Mouse (Mus musculus) right cerebral cortex, adult 18-20 months (tissue): Measurements from ENCODE around the gene Kitl.

ENCODE experiments used
- DNase-seq: peaks from one replicate; pipeline ENCODE4 v3.0.0; 2022; ENCODE audit warnings: mixed read lengths

Gene Kitl

GRCm38 (mm10) chr10:100030385-100030784, 15.0 kb downstream of the Kitl start:
- peak; percentile 75 for DNase-seq

GRCm38 (mm10) chr10:100030980-100031516, 15.6 kb downstream of the Kitl start:
- no peak for DNase-seq

DNA sequence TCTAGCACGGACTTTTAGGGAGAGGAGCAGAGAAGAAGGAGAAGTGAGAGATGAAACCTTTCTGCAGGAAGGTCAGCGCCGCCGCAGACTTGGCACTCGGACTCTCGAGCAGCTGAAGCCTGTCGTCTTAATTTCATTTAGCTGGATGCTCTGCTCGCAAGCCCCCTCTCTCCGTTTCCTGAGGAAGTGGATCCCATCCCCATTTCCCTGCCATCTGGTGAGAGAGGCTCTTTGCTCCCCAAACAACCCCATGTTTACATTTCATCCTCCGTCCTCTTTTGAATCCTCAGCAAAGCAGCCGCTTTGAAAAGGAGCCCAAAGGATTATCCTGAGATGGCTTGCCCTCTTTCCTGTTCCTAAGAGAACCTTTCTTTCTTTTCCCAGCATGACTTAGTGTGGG, 16.2 kb downstream of the Kitl start:
- DNase-seq = no peak

- DNase-seq = no peak
Observed at GRCm38 (mm10) chr10:100032566-100032965, 17.1 kb downstream of the Kitl start.

- no peak for DNase-seq
Observed at GRCm38 (mm10) chr10:100036021-100036420, 20.6 kb downstream of the Kitl start.

- no peak for DNase-seq
Observed at GRCm38 (mm10) chr10:100038342-100038898, 23.0 kb downstream of the Kitl start.

DNA sequence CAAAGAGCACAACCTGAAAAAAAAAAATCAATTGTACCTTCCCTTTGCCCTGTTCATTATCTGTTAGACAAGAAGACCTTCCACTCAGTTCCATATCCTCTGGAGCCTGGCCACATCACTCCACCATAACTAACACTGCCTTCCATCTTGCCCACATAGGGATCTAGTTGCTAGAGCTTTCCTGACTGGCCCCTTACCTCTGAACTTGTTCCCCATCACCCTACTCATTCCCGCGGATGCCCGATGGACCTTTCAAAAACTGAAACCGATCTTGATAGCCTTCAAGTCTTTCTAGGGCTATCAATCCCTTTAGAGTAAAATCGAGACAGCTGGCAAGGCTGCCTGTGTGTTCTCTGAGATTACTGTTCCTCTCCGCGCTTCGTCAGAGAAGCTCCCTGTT, 23.6 kb downstream of the Kitl start:
- DNase-seq = no peak

DNA sequence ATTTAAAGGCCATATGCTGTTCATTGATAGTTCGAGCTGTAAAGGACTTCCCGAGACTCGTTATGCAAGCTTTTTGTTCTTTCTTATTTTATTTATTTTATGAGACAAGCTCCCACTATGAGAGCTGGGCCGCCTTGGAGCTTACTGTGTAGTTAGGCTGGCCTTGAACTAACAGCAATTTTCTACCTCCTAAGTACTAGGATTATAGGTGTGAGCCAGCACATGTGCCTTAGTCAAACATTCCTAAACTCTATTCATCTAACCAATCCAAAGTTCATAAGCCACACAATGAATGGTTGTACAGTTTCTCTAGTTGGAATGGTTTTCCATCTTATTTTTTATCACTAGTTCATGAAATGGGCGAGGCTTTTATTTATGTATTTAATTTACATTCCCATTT, 28.3 kb downstream of the Kitl start:
- no peak for DNase-seq

- DNase-seq = no peak
Observed at GRCm38 (mm10) chr10:100044153-100044552, 28.7 kb downstream of the Kitl start.

DNA sequence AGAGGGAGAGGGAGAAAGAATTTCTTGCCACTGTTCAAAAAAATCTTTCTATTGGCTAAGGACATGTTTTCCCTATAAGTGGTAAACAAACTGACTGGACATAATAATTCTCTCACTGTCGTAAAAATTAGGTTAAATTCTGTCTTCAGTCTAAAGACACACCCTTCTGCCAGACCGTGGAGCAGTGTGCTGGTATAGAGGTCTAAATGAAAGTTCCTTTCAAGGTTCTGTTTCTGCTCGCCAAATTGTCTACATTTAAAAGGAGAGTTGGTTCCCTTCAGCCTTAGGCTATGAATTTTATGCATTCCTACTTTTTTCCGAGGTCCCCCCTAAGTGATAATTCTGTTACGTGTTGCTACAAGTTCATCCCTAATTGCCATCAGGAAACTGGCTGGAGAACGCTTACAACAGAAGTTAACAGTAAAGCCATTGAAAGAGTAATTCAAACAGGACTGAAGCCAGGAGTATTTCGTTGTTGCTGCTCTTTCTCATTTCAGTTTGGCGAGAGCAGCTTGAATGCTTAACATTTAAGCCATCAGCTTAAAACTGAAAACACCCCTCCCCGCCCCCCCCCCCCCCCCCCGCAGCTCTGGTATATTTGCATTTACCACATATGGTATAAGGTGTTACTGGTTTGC, 35.8 kb downstream of the Kitl start:
- DNase-seq = no peak

GRCm38 (mm10) chr10:100052404-100052803, 37.0 kb downstream of the Kitl start:
- no peak for DNase-seq

DNA sequence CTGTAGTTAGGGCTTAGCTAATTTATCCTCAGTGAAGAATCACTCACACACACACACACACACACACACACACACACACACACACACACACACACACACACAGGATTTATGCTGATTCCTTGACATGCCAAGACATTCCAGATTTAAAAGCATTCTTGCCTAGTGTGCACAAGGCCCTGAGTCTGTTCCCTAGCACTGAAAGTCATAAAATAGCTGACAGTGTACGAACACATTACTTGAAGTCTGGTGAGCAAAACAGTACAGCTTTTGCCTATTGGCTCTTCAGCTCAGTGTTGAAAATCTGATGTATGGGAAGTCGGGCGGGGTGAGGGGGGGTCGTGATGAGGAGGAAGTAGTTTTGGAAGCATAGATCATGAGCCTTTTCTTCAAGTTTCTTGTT, 37.5 kb downstream of the Kitl start:
- DNase-seq = no peak

DNA sequence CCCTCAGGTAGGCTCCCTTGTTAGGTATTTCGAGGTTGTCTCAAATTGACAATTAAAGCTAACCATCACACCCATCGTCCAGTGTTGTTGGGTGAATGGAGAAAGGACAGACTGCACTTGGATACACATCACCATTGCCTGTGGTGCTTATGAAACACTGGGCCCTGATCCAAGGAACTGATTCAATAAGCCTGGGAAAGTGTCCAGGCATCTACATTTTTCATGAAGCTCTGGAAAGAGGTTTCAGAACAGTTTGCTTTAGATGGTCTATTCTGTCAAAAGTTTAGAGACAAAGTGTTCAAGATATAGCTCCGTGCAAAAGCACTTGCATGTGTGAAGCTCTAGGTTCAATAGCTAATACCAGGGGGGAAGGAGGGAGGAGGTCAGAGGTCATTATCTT, 38.6 kb downstream of the Kitl start:
- peak; percentile 85 for DNase-seq

- no peak for DNase-seq
Observed at GRCm38 (mm10) chr10:100055082-100055481, 39.7 kb downstream of the Kitl start.

DNA sequence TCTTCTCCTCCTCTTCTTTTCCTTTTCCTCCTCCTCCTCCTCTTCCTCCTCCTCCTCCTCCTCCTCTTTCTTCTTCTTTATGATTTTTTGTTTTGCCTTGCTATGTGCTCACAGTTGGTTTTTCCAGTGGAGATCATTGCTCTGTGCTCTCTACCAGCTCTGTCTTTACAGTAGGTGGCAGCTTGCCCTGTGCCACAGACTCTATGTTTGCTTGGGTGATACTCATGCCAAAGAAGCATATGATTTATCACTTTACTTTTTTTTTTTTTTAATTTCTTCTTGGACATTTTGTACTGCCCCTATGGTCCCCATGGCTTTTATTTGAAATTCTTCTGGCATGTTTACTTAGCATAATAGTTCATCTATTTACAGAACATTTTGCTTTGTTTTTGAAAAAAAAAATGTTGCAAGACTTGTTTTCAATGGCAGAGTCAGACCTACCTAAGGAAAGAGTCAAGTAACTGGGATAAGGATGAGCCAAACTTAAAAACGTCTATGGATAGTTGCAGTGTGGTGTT, 41.7 kb downstream of the Kitl start:
- no peak for DNase-seq

DNA sequence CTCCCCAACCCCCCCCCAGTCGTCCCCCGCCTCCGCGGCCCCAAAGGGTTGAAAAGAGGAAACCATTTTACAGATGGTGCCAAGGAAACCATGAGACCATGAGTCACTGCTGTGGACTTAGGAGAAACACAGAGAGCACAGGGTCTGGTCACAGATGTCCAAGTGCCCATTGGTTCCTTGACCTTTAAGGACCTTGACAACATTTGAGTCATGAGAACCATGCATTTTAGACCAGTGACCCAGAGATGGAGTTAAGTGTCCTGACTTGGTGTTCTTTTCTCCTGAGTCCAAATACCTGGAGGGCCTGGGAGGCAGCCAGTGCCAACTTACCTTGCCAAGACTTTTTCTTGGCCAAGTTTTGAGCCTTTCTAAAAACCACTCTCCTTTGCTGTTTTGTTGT, 43.9 kb downstream of the Kitl start:
- no peak for DNase-seq

DNA sequence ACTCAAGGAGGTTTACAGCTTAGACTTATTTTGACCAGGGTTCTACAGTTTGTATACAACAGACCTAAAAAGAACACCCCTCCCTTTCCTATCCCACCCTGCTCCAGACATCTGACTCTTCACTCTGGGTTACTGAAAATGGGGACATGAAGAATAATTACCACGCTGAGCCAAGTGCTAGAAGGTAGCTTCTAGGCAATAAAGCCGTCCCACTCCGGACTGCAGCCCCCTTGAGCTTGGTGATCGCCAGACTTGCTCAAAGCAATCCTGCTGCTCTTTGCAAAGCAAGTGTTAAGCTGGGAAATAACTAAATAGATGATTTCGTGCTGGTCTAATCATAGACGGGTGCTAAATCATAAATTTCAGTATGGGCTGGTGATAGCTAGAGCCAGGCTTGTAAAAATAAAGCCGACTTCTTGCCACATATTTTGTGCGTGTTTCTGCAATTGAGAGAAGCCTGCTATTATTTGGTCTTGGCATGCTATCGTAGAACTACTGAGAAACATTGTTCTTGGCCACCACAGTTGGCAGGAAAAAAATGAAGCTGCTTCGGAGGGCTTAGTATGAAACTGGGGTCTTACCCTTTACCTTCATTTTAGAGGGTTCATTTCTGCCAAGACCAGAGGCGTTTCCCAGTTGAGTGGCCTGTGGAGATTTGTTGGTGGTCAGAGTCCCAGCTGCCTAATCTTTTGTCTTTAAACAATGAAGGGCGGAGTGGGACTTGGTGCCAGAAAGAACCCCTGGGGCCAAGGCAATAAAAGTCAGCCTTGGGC, 50.3 kb downstream of the Kitl start:
- no peak for DNase-seq

- no peak for DNase-seq
Observed at GRCm38 (mm10) chr10:100066374-100066773, 50.9 kb downstream of the Kitl start.

- no peak for DNase-seq
Observed at GRCm38 (mm10) chr10:100072641-100073040, 57.2 kb downstream of the Kitl start.

GRCm38 (mm10) chr10:100073092-100073491, 57.7 kb downstream of the Kitl start:
- no peak for DNase-seq

GRCm38 (mm10) chr10:100101115-100101514, 85.7 kb downstream of the Kitl start:
- no peak for DNase-seq

- DNase-seq = no peak
Observed at GRCm38 (mm10) chr10:100111209-100111608, 95.8 kb downstream of the Kitl start.

DNA sequence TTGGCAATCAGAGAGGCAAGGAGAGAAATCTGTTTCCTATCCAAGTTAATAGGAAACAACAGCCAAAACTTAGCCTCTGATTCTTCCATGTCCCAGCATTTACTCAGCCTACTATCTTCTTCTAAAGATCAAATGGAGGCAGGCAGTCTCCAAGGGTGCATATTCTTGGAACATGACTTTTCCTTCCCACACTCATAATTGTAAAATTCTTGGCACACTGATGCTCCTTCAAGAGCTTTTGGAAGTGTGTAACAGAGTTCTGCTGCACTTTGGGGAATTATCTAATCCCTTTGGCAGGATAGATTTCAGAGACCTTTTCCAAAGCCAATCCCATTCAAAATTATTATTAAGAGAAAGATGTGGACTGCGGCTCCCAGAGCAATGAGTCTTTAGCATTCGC, 100.1 kb downstream of the Kitl start:
- no peak for DNase-seq

DNA sequence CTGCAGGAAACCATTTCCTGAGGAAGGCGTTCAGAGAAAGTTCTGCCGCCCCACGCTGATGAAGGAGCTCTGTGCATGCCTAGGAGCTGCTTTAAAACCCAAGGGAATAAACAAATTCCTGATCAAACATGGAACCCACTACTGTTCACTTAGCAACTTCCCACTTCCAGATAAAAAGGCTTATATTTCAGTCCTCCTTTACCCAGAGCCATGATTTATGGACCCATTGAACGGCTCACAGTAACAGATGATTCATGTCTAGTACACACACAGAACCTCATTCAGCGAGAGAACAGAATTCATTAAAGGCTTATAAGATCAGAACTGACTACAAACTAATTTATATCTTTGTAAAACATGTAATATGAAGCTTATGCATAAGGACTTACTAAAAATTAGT, 109.0 kb downstream of the Kitl start:
- no peak for DNase-seq
